Mouse (Mus musculus) right cerebral cortex, postnatal 10 days (tissue): Measurements from ENCODE around the gene Gal3st1.
"Not testable (repeated sequence)": the region's sequence is repeated elsewhere in the genome, so short reads cannot be mapped to it uniquely, and the experiment has no call there.

Source experiments
- DNase-seq, 2 experiments: peaks; one replicate each; pipeline ENCODE4 v3.0.0; 2021; ENCODE audit warnings: low spot score in 2 of 2

Gene Gal3st1

DNA sequence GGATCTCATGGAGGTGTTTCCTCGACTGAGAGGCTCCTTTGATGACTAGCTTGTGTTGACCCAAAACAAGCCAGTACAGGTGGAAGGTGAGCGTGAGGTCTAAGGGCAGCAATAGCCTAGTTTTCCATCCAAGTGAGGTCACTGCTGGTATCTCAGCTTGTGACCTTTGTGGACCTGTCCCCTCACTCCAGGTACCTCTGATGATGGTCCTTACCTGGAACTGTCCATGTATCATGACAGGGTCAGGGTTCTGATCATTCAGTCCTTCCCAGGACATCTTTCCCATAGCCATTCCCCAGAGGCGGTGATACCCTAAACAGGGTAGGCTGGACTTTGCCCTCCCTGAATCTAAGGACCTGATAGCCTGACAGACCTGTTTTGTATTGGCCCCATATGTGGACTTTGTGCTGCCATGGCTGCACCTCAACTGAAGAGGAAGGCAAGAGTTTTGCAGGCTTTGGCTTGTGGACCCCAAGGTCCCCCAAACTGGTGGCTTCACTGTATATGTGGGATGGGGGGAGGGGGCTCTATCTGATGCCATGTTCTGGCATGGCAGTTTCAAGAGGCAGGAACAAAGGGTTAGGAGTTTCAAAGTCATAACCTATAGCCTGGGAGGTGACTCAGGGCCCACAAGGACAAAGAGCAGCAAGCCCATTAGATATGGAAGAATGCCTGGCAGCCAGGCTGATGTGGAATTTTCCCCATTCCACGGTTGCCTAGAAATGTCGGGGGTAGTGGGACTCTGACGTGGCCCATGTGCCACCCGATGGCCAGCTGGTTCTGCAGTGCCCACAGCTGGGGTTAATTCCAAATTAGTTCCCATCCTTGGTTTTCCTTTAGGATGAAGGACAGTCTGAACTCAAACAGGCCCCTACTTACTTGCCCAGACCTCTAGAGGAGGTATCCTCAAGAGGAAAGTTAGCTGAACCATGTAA is 894 bp upstream of the Gal3st1 start:
- DNase-seq: no peak

DNA sequence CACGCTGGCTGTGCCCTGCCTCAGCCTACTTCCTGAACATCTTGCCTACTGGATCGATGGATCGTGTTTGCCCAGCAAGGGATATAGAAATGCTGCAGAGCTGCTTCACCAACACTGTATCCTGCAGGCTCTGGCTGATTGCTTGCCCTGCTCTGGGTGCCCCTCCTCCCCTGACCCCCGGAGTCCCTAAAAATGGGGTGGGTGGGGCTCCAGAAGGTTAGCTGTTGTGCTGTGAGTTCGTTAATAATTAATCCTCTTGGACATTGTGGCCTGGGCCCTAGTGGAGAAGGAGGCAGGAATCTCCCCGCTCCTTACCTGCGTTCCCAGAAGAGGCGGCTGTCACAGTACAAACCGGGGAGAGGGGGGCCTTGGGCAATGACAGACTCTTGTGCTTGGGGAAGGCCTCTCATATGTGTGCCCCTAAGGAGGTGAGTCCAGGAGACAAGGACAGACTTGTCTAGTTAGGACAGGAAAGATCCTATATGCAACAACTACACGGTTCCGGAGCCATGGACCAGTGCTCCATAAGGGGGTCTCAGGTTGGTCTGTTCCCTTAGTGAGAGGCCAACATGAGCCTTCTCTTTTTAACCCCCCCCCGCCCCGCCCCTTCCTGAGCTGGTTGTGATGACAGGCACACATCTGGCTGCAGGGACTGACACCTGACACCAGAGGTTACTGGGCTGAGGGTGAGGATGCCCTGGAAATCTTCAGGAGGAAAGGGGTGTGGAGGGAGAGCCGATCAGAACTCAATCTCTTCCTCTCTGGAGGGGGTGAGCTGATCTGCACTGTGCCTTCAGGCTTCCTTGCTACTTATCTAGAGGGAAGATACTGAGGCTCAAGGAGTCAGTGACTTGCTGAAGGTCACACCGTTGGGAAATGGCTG is 668 bp downstream of the Gal3st1 start:
- DNase-seq: no peak

DNA sequence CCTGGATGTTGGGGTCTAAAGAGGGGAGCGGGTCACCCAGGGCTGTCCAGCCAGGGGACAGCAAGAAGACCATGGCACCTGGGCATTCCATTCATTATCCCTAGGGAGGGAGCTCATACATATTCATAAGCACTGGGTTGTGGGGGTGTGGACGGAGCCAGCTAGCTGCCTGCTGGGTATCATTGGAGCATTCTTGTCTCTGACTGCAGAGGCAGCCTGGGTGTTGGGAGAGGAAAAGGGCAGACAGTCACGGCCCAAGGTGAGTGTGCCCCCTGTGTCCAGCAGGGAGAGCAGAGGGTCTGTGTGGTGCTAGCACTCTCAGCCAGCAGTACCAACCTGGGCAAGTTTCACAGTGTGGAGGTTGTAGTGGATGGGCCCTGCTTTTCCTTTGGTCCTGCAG is 6.3 kb downstream of the Gal3st1 start:
- DNase-seq: no peak

DNA sequence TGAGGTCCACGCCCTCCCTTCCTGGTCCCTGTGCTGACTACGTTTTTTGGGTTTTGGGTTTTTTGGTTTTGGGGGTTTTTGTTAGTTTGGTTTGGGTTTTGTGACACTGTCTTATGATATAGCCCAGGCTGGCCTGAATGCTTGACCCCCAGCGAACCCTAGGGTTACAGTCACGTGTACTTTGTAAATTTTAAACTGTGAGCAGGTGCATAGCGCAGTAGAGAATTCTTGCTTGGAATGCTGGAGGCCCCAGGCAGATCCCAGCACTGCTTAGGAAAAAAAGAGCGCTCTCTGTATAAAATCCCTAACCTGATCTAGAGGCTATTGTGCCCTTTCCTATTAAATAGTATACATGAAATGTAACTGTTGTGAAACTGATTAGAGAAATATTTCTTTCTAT is 9.7 kb downstream of the Gal3st1 start:
- no peak for DNase-seq

DNA sequence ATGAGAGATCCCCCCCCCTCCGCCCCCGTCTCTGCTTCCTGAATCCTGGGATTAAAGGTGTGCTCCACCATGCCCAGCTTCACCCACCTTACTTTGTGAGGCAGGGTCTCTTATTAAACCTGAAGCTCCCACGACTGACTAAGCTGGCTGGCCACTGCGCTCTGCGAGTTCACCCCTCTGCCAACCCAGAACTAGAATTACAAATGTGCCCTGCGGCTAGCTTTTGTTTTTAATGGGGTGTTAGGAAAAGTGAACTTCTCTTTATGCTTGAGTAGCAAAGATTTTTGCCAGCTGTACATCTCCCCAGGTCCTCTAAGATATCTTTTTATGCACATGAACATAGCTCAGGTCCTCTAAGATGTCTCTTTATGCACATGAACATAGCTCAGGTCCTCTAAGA is 10.5 kb downstream of the Gal3st1 start:
- no peak for DNase-seq

DNA sequence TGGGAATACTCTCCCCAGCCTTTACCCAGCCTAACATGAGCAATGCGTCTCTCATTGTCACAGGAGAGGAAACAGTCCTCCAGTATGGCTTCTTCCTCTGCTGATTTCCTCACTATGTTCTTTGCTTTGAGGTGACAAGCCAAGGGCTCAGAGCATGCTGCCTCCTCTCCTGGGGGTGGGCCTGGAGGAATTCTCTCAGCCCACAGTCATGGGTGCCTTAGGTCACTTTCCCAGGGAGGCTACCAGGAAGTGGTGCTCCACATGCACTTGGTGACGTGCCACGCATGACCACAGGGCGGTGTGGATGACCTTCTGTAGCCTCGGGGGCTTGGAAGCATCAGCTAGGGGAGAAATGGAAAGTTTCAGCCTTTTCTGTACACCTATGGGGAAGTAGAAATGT is 12.1 kb downstream of the Gal3st1 start:
- DNase-seq: no peak

DNA sequence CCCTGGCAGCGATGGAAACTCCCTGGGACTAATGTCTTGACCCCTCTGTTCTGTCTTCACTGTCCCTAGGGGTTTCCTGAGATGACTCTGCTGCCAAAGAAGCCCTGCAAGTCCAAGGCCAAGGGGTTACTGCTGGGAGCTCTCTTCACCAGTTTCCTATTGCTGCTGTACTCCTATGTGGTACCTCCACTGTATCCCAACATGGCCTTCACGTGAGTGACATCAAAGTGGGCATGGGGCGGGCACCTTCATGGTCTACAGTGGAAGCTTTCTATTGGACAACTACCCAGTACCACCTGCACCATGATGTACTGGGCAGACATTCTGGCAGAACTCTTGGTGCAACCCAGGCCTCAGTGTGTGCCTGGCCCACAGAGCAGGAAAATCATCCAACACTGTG is 13.4 kb downstream of the Gal3st1 start:
- DNase-seq: no peak

DNA sequence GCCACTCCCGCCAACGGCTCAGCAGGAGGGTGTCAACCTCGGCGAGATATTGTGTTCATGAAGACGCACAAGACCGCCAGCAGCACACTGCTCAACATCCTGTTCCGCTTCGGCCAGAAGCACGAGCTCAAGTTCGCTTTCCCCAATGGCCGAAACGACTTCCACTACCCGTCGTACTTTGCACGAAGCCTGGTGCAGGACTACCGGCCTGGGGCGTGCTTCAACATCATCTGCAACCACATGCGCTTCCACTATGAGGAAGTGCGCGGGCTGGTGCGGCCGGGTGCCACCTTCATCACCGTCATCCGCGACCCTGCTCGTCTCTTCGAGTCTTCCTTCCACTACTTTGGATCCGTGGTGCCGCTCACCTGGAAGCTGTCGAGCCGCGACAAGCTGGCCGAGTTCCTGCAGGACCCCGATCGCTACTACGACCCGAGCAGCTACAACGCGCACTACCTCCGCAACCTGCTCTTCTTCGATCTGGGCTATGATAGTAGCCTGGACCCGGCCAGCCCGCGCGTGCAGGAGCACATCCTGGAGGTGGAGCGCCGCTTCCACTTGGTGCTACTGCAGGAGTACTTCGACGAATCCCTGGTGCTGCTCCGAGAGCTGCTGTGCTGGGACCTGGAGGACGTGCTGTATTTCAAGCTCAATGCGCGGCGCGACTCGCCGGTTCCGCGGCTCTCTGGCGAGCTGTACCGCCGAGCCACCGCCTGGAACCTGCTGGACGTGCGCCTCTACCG is 14.7 kb downstream of the Gal3st1 start:
- no peak for DNase-seq

DNA sequence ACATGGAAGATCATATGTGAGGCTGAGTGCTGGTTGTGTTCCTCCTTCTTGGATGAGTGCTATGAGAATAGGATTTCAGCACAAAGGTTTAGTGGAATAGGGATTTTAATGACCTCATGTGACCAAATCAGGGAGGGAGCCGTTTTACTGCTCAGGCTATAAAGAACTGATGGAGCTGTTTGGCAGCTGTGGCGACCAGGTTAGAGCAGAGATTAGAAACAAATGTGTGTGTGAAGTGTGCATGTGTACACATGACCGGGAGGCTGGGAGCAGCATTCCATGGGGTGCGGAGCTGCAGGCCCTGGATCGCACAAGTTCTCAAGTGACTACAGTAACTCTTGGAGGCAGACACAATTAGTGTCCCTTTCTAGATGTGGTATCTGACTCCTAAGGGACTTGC is 16.1 kb downstream of the Gal3st1 start:
- no peak for DNase-seq

DNA sequence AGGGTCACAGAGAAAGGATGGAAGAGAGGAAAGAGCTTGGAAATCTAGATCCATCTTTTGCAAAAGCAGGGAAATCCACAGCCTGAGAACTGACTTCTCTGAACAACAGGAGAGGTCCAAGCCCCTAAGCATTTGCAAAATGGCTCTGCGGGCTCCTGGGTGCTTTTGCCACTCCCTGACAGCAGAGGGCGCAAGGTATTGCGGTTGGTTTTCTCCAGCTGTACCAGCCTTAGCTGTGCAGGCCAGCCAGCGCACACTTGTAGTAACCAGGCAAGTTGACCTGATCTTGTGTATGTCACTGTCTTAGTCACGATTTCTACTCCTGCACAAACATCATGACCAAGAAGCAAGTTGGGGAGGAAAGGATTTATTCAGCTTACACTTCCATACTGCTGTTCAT is 18.2 kb downstream of the Gal3st1 start:
- peak; percentile 69 to 81 for DNase-seq

DNA sequence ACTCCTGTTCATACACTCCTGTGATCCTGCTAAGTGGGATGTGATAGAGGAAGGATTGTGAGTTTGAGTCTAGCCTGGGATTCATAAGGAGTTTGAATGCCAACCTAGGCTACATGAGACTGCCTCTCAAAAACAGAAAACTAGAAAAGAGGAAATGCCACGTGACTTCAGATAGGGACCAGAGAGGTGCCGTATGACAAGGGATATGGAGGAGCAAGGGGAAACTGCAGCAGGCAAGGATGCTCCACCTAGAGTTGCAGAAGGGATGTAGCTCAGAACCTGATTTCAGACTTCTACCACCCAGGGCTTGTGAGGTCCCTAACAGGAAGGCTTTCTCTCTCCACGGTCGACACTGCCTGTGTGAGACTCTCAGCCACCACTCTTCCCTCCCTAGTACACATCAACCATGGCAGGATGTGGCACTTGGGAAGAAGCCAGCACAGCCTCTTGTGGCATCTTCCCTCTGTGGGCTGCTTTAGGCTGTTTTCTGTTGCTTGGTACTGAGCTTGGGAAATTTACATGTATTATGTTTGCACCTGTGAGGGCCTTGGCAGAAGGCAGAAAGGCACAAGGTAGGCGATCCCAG is 21.9 kb downstream of the Gal3st1 start:
- DNase-seq: no peak

DNA sequence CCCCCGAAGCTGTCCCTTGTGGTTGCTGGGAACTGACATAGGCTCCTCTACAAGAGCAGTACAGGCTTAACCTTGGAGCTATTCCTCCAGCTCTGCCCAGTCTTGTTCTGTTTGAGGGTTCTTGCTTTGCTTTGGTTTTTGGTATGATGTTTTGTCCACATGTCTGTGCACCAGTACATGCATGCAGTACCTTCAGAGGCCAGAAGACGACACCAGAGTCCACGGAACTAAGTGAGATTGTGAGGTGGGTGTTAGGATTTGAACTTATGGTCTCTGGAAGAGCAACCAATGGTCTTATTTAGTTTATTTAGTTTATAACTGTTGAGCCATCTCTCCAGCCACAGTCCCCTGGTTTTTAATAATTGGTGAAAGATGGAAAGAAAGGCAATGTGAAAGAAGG is 23.0 kb downstream of the Gal3st1 start:
- DNase-seq: no peak

DNA sequence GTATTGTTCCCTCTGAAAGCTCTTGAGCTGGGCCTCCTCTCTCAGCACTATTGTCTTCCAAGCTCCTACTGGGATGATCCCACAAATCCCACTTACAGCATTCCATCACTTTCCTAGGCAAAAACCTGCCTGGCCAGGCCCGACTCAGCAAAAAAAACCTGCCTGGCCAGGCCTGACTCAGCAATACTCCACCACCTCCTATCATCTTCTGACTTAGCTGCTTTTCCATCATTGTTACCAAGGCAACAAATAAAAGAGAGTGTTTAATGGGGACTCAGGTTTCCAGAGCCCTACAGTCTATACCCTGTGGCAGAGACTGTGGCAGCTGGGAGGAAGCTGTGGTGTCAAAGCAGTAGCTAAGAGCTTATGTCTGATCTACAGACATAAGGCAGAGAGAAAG is 29.2 kb downstream of the Gal3st1 start:
- DNase-seq: no peak

DNA sequence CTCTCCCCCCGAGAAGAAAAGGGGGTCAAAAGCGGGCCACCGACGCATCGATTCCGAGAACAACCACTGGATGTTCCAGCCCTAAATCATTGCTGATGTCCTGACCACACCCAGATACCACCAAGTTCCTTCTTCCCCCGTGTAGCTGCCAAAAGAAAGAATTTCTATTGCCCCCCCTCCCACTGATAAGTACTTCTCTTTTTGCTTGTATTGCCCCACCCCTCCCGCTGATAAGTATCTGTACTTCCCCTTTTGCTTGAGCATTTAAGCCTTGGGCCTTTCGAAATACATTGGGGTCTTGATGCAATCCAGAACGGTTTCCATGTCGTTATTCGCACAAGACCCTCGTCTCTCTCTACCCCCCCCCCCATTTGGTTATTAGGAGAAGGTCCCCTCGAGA is 32.4 kb downstream of the Gal3st1 start:
- DNase-seq: not testable (repeated sequence)

DNA sequence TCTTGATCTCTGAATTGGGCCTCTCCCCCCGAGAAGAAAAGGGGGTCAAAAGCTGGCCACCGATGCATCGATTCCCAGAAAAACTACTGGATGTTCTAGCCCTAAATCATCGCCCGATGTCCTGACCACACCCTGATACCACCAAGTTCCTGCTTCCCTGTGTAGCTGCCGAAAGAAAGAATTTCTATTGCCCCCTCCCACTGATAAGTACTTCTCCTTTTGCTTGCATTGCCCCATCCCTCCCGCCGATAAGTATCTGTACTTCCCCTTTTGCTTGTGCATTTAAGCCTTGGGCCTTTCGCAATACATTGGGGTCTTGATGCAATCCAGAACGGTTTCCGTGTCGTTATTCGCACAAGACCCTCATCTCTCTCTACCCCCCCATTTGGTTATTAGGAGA is 38.7 kb downstream of the Gal3st1 start:
- not testable (repeated sequence) for DNase-seq

DNA sequence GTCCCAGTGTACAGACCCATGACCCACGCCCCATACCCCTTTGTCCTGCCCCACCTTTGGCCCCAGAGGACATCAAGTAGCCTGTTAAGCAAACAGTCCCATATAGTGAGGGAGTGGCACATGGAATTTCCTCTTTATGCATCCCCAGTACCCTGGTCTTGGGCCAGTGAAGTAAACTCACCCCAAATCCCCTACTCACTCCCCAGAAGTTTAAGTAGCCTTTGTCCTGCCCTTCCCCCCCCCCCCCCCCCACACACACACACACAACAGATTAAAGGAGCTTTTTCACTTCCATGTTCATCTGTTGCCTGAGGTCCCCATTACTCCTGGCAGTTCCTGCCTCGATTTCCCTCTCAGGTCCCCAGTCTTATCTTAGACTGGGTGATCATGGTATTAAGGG is 39.9 kb downstream of the Gal3st1 start:
- no peak for DNase-seq

DNA sequence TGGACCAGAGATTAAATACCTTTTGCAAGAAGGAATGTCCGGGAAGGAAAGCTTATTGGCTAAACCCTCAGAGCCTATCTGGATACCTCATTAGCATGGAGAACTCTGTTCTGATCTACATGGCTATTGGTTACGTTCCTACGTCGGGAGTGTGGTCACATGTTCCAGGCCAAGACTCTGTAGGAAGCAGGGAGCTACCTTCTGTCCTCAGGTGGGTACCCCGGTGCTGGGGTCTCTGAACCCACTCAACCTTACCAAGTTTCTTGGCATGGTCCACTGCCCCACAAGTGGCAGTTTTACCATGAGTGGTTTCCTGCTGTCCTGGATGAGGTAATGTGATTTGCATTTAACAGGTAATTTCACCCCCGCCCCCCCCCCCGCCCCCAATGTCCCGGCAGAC is 43.6 kb downstream of the Gal3st1 start:
- DNase-seq: no peak

DNA sequence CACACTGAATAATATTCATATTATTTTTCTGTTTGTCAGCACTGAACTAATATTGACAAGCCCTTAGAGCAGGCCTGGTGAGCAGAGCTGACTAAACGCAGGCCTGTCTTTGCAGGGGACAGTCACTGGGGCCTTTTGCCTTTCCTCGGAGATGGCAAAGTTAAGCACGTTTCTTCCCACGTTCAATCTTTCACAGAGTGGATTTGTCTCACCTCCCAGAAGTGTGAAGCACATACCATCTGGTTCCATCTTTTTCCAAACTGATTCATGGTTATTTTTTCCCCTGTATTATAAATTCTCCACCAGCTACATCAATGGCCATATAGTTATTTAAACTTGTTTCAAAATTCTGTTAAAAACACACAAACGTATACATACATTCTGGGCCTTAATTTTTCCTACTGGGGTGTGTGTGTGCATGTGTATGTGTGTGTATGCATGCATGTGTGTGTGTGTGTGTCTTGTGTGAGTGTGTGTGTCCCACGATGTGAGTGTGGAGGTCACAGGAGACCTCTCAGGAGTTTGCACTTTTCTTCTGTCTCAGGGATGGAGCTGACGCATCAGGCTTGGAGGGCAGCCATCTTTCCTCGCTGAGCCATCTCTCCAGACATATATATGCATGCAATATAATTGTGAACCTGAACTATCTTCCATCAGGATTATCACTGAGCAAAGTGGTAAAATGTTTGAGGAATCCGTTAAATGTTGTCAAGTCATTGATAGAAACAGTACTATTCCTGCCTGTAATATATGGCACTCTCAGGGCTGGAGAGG is 44.3 kb downstream of the Gal3st1 start:
- DNase-seq: peak in 1 of 2 experiments; percentile 46

DNA sequence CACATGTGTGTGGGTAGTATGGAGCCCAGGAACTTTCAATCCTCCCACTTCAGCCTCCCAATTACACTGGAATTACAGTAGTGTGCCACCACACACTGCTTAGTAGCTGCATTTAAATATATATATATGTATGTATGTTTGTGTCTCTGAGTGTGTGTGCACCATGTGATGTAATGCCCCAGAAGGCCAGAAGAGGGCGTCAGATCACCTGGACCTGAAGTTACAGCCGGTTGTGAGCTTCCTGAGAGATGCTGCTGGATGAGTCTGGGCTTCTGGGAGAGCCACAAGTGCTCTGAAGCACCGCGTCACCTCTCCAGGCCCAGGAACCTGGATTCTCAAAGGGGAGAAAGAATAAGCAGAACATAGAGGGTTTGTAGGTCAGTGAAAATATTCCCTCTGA is 45.9 kb downstream of the Gal3st1 start:
- no peak for DNase-seq

DNA sequence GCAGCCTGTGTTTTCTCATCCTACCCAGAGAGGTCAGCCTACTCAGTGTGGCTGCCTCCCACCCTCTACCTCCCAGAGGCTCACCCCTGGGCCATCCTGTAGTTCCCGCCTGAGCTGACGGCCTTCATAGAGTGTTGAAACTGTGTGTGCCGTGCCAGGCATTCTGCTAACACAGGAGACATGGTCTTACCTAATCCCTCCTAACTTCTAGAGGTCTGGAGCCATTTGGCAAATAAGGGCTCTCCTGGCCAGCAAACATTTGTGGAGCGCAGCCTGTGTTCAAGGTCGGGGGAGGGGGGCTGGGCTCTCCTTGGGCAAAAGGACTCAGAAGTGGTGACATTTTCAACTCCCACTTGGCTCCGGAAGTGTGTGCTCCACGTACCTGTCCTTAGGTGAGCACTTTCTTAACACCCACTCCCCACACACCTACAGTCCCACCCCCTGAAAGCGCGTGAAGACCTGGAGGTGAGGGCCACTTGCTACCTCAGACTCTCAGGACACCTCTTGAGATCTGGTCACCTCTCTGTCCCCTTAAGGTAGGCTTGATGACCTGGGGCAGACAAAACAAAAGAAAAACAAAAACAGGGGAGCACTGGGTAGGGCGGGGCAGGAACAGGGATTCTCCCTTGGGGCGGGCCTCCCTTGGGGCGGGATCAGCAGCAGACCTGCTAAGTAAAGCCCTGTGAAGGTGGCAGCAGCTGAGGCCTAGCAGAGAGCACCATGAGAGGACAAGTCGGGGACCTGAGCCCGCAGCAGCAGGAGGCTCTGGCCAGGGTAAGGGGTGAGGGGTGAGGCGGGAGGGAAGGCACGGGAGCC is 47.9 kb downstream of the Gal3st1 start, which contains the start of gene Sec14l4:
TSS of gene Sec14l4 (plus strand) at position 337 of the 816 bp plus-strand sequence.
- DNase-seq: no peak
